Mouse (Mus musculus) retina, postnatal 1 day (tissue): Measurements from ENCODE around the gene Pym1.
A peak's percentile ranks its signal among the peaks of the same experiment; 100 is the strongest.
"Not testable (repeated sequence)": the region's sequence is repeated elsewhere in the genome, so short reads cannot be mapped to it uniquely, and the experiment has no call there.

Experiments used
- DNase-seq: peaks from one replicate; pipeline ENCODE4 v3.0.0-alpha.2; 2012

Gene Pym1

GRCm38 (mm10) chr10:128747646-128748251 lies at the start of gene Pym1:
Gene Pym1 (plus strand): TSS chr10:128747889.
- peak; percentile 54 for DNase-seq

GRCm38 (mm10) chr10:128699006-128699405 lies 48.7 kb upstream of the Pym1 start:
- no peak for DNase-seq

- DNase-seq = no peak
Observed at GRCm38 (mm10) chr10:128699611-128700010, 48.1 kb upstream of the Pym1 start.

- DNase-seq = no peak
Observed at GRCm38 (mm10) chr10:128700712-128701111, 47.0 kb upstream of the Pym1 start.

- DNase-seq = no peak
Observed at GRCm38 (mm10) chr10:128702328-128703007, 45.2 kb upstream of the Pym1 start.

GRCm38 (mm10) chr10:128703895-128704294 lies 43.8 kb upstream of the Pym1 start, which contains the start of gene Pmel:
Gene Pmel (plus strand): TSS chr10:128704195.
- no peak for DNase-seq

GRCm38 (mm10) chr10:128704491-128705316 lies 43.0 kb upstream of the Pym1 start, which contains the start of gene Cdk2:
Gene Cdk2 (minus strand): TSS chr10:128705031.
- peak; percentile 94 for DNase-seq

GRCm38 (mm10) chr10:128705317-128705693 lies 42.4 kb upstream of the Pym1 start:
- peak; percentile 48 for DNase-seq

- DNase-seq = not testable (repeated sequence)
Observed at GRCm38 (mm10) chr10:128711318-128711717, 36.4 kb upstream of the Pym1 start.

GRCm38 (mm10) chr10:128715559-128716537 lies 31.8 kb upstream of the Pym1 start:
- DNase-seq = no peak

- DNase-seq = not testable (repeated sequence)
Observed at GRCm38 (mm10) chr10:128725466-128725865, 22.2 kb upstream of the Pym1 start.

- DNase-seq = no peak
Observed at GRCm38 (mm10) chr10:128728059-128728458, 19.6 kb upstream of the Pym1 start.

GRCm38 (mm10) chr10:128731002-128731433 lies 16.7 kb upstream of the Pym1 start:
- DNase-seq = peak; percentile 81

- DNase-seq = no peak
Observed at GRCm38 (mm10) chr10:128731992-128732391, 15.7 kb upstream of the Pym1 start.

- DNase-seq = peak; percentile 28
Observed at GRCm38 (mm10) chr10:128737435-128737834, 10.3 kb upstream of the Pym1 start.

- DNase-seq = no peak
Observed at GRCm38 (mm10) chr10:128740296-128740695, 7.4 kb upstream of the Pym1 start.

- DNase-seq = no peak
Observed at GRCm38 (mm10) chr10:128742616-128743015, 5.1 kb upstream of the Pym1 start.

- peak; percentile 10 for DNase-seq
Observed at GRCm38 (mm10) chr10:128743235-128743634, 4.5 kb upstream of the Pym1 start.

- peak; percentile 69 for DNase-seq
Observed at GRCm38 (mm10) chr10:128743791-128744191, 3.9 kb upstream of the Pym1 start.

- DNase-seq = no peak
Observed at GRCm38 (mm10) chr10:128744211-128744610, 3.5 kb upstream of the Pym1 start.

- peak; percentile 40 for DNase-seq
Observed at GRCm38 (mm10) chr10:128744680-128745601, 2.7 kb upstream of the Pym1 start, which contains the start of gene Dgka. Gene Dgka (minus strand): TSS chr10:128744855.
